Comparison of ENCODE assay signal across 8 mouse cellular contexts in genomic region chr1:82291151-82291797, GRCm38 (mm10). TPM values are rescaled to one million over a fixed set of nuclear protein-coding genes. Genes with fewer than 3 reads are reported as not detected.
A peak's percentile ranks its signal among the peaks of the same experiment; 100 is the strongest.
DNase-seq lines count a peak whose midpoint lies in the region; ATAC-seq and TF ChIP-seq lines count a peak whose summit lies in the region.

Gene Irs1, minus strand, starts transcription at chr1:82291416.

- no peaks in the 10 kb centered on the region for H3K36me3 ChIP-seq in E14TG2a.4 (ENCODE audit: insufficient read depth, low read length)
- H3K36me3 ChIP-seq in forebrain, embryonic 16.5 days (ENCODE audit: control insufficient read depth, insufficient read depth) = no peaks in the 10 kb centered on the region
- H3K36me3 ChIP-seq in liver, embryonic 15.5 days (replicated peaks) = peaks cover 7% of the 10 kb centered on the region; the same call in 1 of the 2 replicates
- H3K36me3 ChIP-seq in neural tube, embryonic 13.5 days = peaks cover 15% of the 10 kb centered on the region
- H3K36me3 ChIP-seq in thymus, adult 2 months (ENCODE audit: control insufficient read depth, insufficient read depth, low read length) = no peaks in the 10 kb centered on the region

- H3K4me3 ChIP-seq in E14TG2a.4 (replicated peaks; ENCODE audit: low read length) = peak within 1 kb of the TSS; percentile 87
- peak within 1 kb of the TSS; percentile 89 for H3K4me3 ChIP-seq in forebrain, embryonic 16.5 days (replicated peaks; ENCODE audit: low read length)
- H3K4me3 ChIP-seq in liver, embryonic 15.5 days (replicated peaks) = peak within 1 kb of the TSS; percentile 47
- peak within 1 kb of the TSS; percentile 69 for H3K4me3 ChIP-seq in neural tube, embryonic 13.5 days
- H3K4me3 ChIP-seq in thymus, adult 2 months (ENCODE audit: control insufficient read depth, insufficient read depth, low read length) = peak within 1 kb of the TSS; percentile 45

- H3K9me3 ChIP-seq in E14TG2a.4 (ENCODE audit: low read length) = no peaks in the 10 kb centered on the region
- H3K9me3 ChIP-seq in forebrain, embryonic 16.5 days (ENCODE audit: control insufficient read depth, low read length) = no peaks in the 10 kb centered on the region
- no peaks in the 10 kb centered on the region for H3K9me3 ChIP-seq in liver, embryonic 15.5 days (replicated peaks)
- H3K9me3 ChIP-seq in neural tube, embryonic 13.5 days = no peaks in the 10 kb centered on the region

- WGBS in forebrain, embryonic 16.5 days = under 1% methylated on average over 58 of the region's 60 CpGs
- WGBS in liver, embryonic 15.5 days (ENCODE audit: insufficient replicate concordance) = under 1% methylated on average over 60 of the region's 60 CpGs
- WGBS in neural tube, embryonic 13.5 days = under 1% methylated on average over 33 of the region's 60 CpGs
- 2% methylated on average over 58 of the region's 60 CpGs for WGBS in thymus, adult 2 months

- peak; percentile 82 for ATAC-seq in forebrain, embryonic 16.5 days
- ATAC-seq in liver, embryonic 15.5 days (ENCODE audit: insufficient read depth) = peak; percentile 85
- peak; percentile 84 for ATAC-seq in neural tube, embryonic 13.5 days (ENCODE audit: low read depth)

- H3K27ac ChIP-seq in forebrain, embryonic 16.5 days (ENCODE audit: low read length) = peak within 1 kb of the TSS; percentile 99
- H3K27ac ChIP-seq in liver, embryonic 15.5 days (replicated peaks) = peak within 1 kb of the TSS; percentile 64
- peak within 1 kb of the TSS; percentile 98 for H3K27ac ChIP-seq in neural tube, embryonic 13.5 days (replicated peaks)
- H3K27ac ChIP-seq in thymus, adult 2 months (ENCODE audit: control insufficient read depth, insufficient read depth, low read length) = no peak within 1 kb of the TSS

- peak within 1 kb of the TSS; percentile 87 for H3K9ac ChIP-seq in forebrain, embryonic 16.5 days (replicated peaks; ENCODE audit: low read depth, low read length)
- peak within 1 kb of the TSS; percentile 18; the same call in 1 of the 2 replicates for H3K9ac ChIP-seq in liver, embryonic 15.5 days
- peak within 1 kb of the TSS; percentile 83 for H3K9ac ChIP-seq in neural tube, embryonic 13.5 days

- peaks cover 71% of the 10 kb centered on the region for H3K27me3 ChIP-seq in E14TG2a.4 (ENCODE audit: insufficient read depth, low read length)
- no peaks in the 10 kb centered on the region for H3K27me3 ChIP-seq in forebrain, embryonic 16.5 days (replicated peaks; ENCODE audit: control insufficient read depth, insufficient read depth, low read length)
- peaks cover 90% of the 10 kb centered on the region for H3K27me3 ChIP-seq in liver, embryonic 15.5 days
- no peaks in the 10 kb centered on the region for H3K27me3 ChIP-seq in neural tube, embryonic 13.5 days
- H3K27me3 ChIP-seq in thymus, adult 2 months (ENCODE audit: control insufficient read depth, insufficient read depth, low read length) = peaks cover 24% of the 10 kb centered on the region

- peaks cover 48% of the 10 kb centered on the region for H3K4me1 ChIP-seq in E14TG2a.4 (replicated peaks; ENCODE audit: low read depth, low read length)
- H3K4me1 ChIP-seq in forebrain, embryonic 16.5 days (replicated peaks; ENCODE audit: control insufficient read depth, insufficient read depth, low read length) = peaks cover 49% of the 10 kb centered on the region
- H3K4me1 ChIP-seq in liver, embryonic 15.5 days (replicated peaks) = peaks cover 10% of the 10 kb centered on the region; the same call in 1 of the 2 replicates
- peaks cover 55% of the 10 kb centered on the region for H3K4me1 ChIP-seq in neural tube, embryonic 13.5 days (replicated peaks)
- H3K4me1 ChIP-seq in thymus, adult 2 months (replicated peaks; ENCODE audit: control insufficient read depth, insufficient read depth, low read length) = peaks cover 16% of the 10 kb centered on the region

- no peak for TF ChIP-seq CTCF in E14TG2a.4 (conservative IDR thresholded peaks at IDR 0.05; ENCODE audit: low read length)
- TF ChIP-seq CTCF in thymus, adult 2 months (IDR thresholded peaks at IDR 0.05; ENCODE audit: borderline replicate concordance, control insufficient read depth, extremely low read depth, insufficient read depth, low read length, poor library complexity) = no peak

- intact Hi-C loops in heart, postnatal 10 days (cut with DNase I) = loop anchor here (5.0 to 10.0 kb wide), 6 partner anchors 141 to 696 kb away; no protein-coding TSS in a partner anchor

- H3K4me2 ChIP-seq in forebrain, embryonic 16.5 days (ENCODE audit: low read length) = peak within 1 kb of the TSS; percentile 85
- H3K4me2 ChIP-seq in liver, embryonic 15.5 days = peak within 1 kb of the TSS; percentile 60
- peak within 1 kb of the TSS; percentile 85 for H3K4me2 ChIP-seq in neural tube, embryonic 13.5 days

- no peak for TF ChIP-seq POLR2A in thymus, adult 2 months (IDR thresholded peaks at IDR 0.05; ENCODE audit: control insufficient read depth, extremely low read depth, insufficient read depth, low read length, poor library complexity)

- peak; percentile 91 for DNase-seq in cerebellum, adult 11-12 months
- peak; percentile 88 to 91 for DNase-seq in heart, postnatal 10 days
- DNase-seq in kidney, postnatal 36 days = peak; percentile 88 to 92
- peak; percentile 29 for DNase-seq in thymus, adult 2 months

RNA-seq across cellular contexts. Expression of gene Irs1, which starts in this region (rescaled TPM):
- 9.2 and 11.0 TPM in 2 replicates for polyA plus RNA-seq in forebrain, embryonic 16.5 days (2015; fragmentation: Nextera tagmentation; extraction: Ambion mirVana)
- total RNA-seq in heart, postnatal 10 days (2021) = 10 to 100 TPM; 29.7 to 41.2 TPM
- 1.1 and 1.2 TPM in 2 replicates for polyA plus RNA-seq in liver, embryonic 15.5 days (2015; fragmentation: Nextera tagmentation; extraction: Ambion mirVana)
- 7.1 and 8.2 TPM in 2 replicates for polyA plus RNA-seq in neural tube, embryonic 13.5 days (2015; fragmentation: Nextera tagmentation; extraction: Ambion mirVana)
- polyA plus RNA-seq in thymus, adult 2 months (2012; rRNA removed) = 1.8 and 2.2 TPM in 2 replicates

Comparison
In these comparisons a context has a peak if more than half of its experiments do, and no peak if none do; other contexts are left out.
1. DNase-seq: peak in every context shown above with its lines; median percentile 91 in cerebellum, adult 11-12 months; 90 in kidney, postnatal 36 days; 90 in heart, postnatal 10 days; 29 in thymus, adult 2 months.
2. H3K9ac ChIP-seq: peak in every context shown above with its lines; median percentile 87 in forebrain, embryonic 16.5 days; 83 in neural tube, embryonic 13.5 days; 18 in liver, embryonic 15.5 days.